Mouse (Mus musculus) liver, embryonic 11.5 days (tissue): ENCODE results near the gene Ndufs5. TPM values are rescaled to one million over a fixed set of nuclear protein-coding genes. Genes with fewer than 3 reads are reported as not detected.

Experiments
- ATAC-seq: fragments of 200-750 bp; cut with Nextera tagmentation; replicated peaks from 2 replicates; pipeline ENCODE4 v1.8.0; 2017; ENCODE audit warnings: moderate number of reproducible peaks, mild to moderate bottlenecking, moderate TSS enrichment, moderate library complexity; ENCODE audit not compliant: low FRiP score
- DNase-seq: peaks from one replicate; pipeline ENCODE4 v3.0.0-alpha.2; 2017; ENCODE audit warnings: low spot score
- H3K27ac ChIP-seq: fragments of 300-500 bp; sonication (generic); 2 replicates; pipeline ENCODE4 v1.5.1; 2014; ENCODE audit warnings: mild to moderate bottlenecking, low read depth, low read length, control low read depth
- H3K27me3 ChIP-seq: fragments of 300-500 bp; sonication (generic); replicated peaks from 2 replicates; pipeline ENCODE4 v1.6.1; 2014; ENCODE audit warnings: low read length, mixed read lengths; ENCODE audit not compliant: control insufficient read depth, insufficient read depth
- H3K36me3 ChIP-seq: fragments of 300-500 bp; sonication (generic); 2 replicates; pipeline ENCODE4 v1.6.1; 2014; ENCODE audit warnings: mild to moderate bottlenecking, low read length, moderate library complexity, mixed read lengths; ENCODE audit not compliant: control insufficient read depth, insufficient read depth
- H3K4me1 ChIP-seq: fragments of 300-500 bp; sonication (generic); replicated peaks from 2 replicates; pipeline ENCODE4 v1.6.1; 2014; ENCODE audit warnings: low read length, mixed read lengths; ENCODE audit not compliant: control insufficient read depth, insufficient read depth
- H3K4me2 ChIP-seq: fragments of 300-500 bp; sonication (generic); 2 replicates; pipeline ENCODE4 v1.6.1; 2014; ENCODE audit warnings: mild to moderate bottlenecking, control low read depth, moderate library complexity
- H3K4me3 ChIP-seq: fragments of 300-500 bp; sonication (generic); 2 replicates; pipeline ENCODE4 v1.5.1; 2014; ENCODE audit warnings: low read depth, low read length, control low read depth
- H3K9ac ChIP-seq: fragments of 300-500 bp; sonication (generic); 2 replicates; pipeline ENCODE4 v1.6.1; 2014; ENCODE audit warnings: low read depth, low read length, control low read depth
- H3K9me3 ChIP-seq: fragments of 300-500 bp; sonication (generic); 2 replicates; pipeline ENCODE4 v1.6.1; 2016; ENCODE audit warnings: low read length, inconsistent platforms, mixed read lengths; ENCODE audit not compliant: control insufficient read depth
- WGBS: fragments of 180-500 bp; shearing (Covaris S2); extraction: QIAGEN DNeasy Blood & Tissue Kit; methylation state at CpG from one replicate; pipeline ENCODE4 v1.1.7; 2014; 5-methylcytosine and 5-hydroxymethylcytosine counted together
- polyA plus RNA-seq: library from polyadenylated mRNA; unstranded; fragments of >200 nt; fragmentation: Nextera tagmentation; extraction: Ambion mirVana; gene quantifications from 2 replicates; pipeline ENCODE4 v1.2.1, GENCODE M21; 2014

The Ndufs5 gene
- polyA plus RNA-seq, 1 experiment from 2014 or later: 323 TPM

- no peak for ATAC-seq
- H3K27me3 ChIP-seq: peaks cover 4% of the 10 kb centered on the region
- H3K4me2 ChIP-seq: peak overlapping the region; percentile 97
- no peaks in the 10 kb centered on the region for H3K36me3 ChIP-seq
- peak overlapping the region; percentile 92 for H3K9ac ChIP-seq
- no peaks in the 10 kb centered on the region for H3K9me3 ChIP-seq
- 52% methylated on average over 11 of the region's 11 CpGs for WGBS
- H3K4me3 ChIP-seq: peak overlapping the region; percentile 92
- peak overlapping the region; percentile 99 for H3K27ac ChIP-seq
- peaks cover 35% of the 10 kb centered on the region for H3K4me1 ChIP-seq
- DNase-seq: no peak
Observed at GRCm38 (mm10) chr4:123665681-123666278, 52.2 kb downstream of the Ndufs5 start.

GRCm38 (mm10) chr4:123664951-123665661 lies 52.9 kb downstream of the Ndufs5 start:
- DNase-seq: peak; percentile 80
- H3K4me1 ChIP-seq: peaks cover 35% of the 10 kb centered on the region
- H3K4me3 ChIP-seq: peak overlapping the region; percentile 92
- peaks cover 4% of the 10 kb centered on the region for H3K27me3 ChIP-seq
- H3K9me3 ChIP-seq: no peaks in the 10 kb centered on the region
- H3K9ac ChIP-seq: peak overlapping the region; percentile 92
- peak overlapping the region; percentile 99 for H3K27ac ChIP-seq
- peak; percentile 27 for ATAC-seq
- 1% methylated on average over 58 of the region's 58 CpGs for WGBS
- peak overlapping the region; percentile 97 for H3K4me2 ChIP-seq
- H3K36me3 ChIP-seq: no peaks in the 10 kb centered on the region

- DNase-seq (peak; percentile 82), ATAC-seq (peak; percentile 88)
- H3K9me3 ChIP-seq: no peaks in the 10 kb centered on the region
- WGBS: under 1% methylated on average over 108 of the region's 125 CpGs
- H3K27ac ChIP-seq: peak overlapping the region; percentile 99
- peak overlapping the region; percentile 97 for H3K4me2 ChIP-seq
- H3K4me3 ChIP-seq: peak overlapping the region; percentile 92
- H3K27me3 ChIP-seq: peaks cover 4% of the 10 kb centered on the region
- H3K36me3 ChIP-seq: no peaks in the 10 kb centered on the region
- peaks cover 35% of the 10 kb centered on the region for H3K4me1 ChIP-seq
- H3K9ac ChIP-seq: peak overlapping the region; percentile 92
Observed at GRCm38 (mm10) chr4:123664021-123664950, 53.7 kb downstream of the Ndufs5 start.

- no peak for ATAC-seq
- H3K4me1 ChIP-seq: peaks cover 35% of the 10 kb centered on the region
- 0% methylated on average over 12 of the region's 12 CpGs for WGBS
Observed at GRCm38 (mm10) chr4:123663688-123663965, 54.4 kb downstream of the Ndufs5 start.

GRCm38 (mm10) chr4:123662914-123663687 lies 54.9 kb downstream of the Ndufs5 start:
- peak overlapping the region; percentile 99 for H3K27ac ChIP-seq
- H3K4me2 ChIP-seq: peak overlapping the region; percentile 97
- H3K27me3 ChIP-seq: peaks cover 4% of the 10 kb centered on the region
- no peaks in the 10 kb centered on the region for H3K9me3 ChIP-seq
- WGBS: 4% methylated on average over 15 of the region's 15 CpGs
- peak overlapping the region; percentile 92 for H3K9ac ChIP-seq
- DNase-seq (peak; percentile 41), ATAC-seq (no peak)
- no peaks in the 10 kb centered on the region for H3K36me3 ChIP-seq
- H3K4me1 ChIP-seq: peaks cover 35% of the 10 kb centered on the region
- peak overlapping the region; percentile 92 for H3K4me3 ChIP-seq

More at GRCm38 (mm10) chr4:123663688-123663965, 54.4 kb downstream of the Ndufs5 start:
- no peaks in the 10 kb centered on the region for H3K9me3 ChIP-seq
- peak overlapping the region; percentile 92 for H3K9ac ChIP-seq
- DNase-seq: no peak
- H3K27me3 ChIP-seq: peaks cover 4% of the 10 kb centered on the region
- H3K4me2 ChIP-seq: peak overlapping the region; percentile 97
- peak overlapping the region; percentile 92 for H3K4me3 ChIP-seq
- H3K36me3 ChIP-seq: no peaks in the 10 kb centered on the region
- H3K27ac ChIP-seq: peak overlapping the region; percentile 99

Other genes starting within 250 kb of the Ndufs5 start
- 35.3 and 36.5 TPM in 2 replicates for gene Macf1, start 33.8 kb downstream of the Ndufs5 start, polyA plus RNA-seq
- gene Akirin1, start 32.1 kb upstream of the Ndufs5 start, polyA plus RNA-seq: 39.8 and 49.1 TPM in 2 replicates
- gene Rhbdl2, start 69.7 kb upstream of the Ndufs5 start, polyA plus RNA-seq: 0.18 TPM in 1 of 2 replicates, not detected in the other
- gene 4933427I04Rik, start 141.5 kb upstream of the Ndufs5 start, polyA plus RNA-seq: 0.07 TPM in 1 of 2 replicates, not detected in the other
- 102 and 106 TPM in 2 replicates for gene Mycbp, start 186.6 kb upstream of the Ndufs5 start, polyA plus RNA-seq
- gene Rragc, start 199.2 kb upstream of the Ndufs5 start, polyA plus RNA-seq: 37.8 and 39.9 TPM in 2 replicates
- not detected in 2 replicates for gene 4930535I16Rik, start 199.8 kb upstream of the Ndufs5 start, polyA plus RNA-seq